Mouse (Mus musculus) telencephalon, adult 2 months (tissue): Measurements from ENCODE around the gene Lnpep.

ENCODE experiments used
- DNase-seq: peaks from one replicate; pipeline ENCODE4 v3.0.0-alpha.2; 2011; ENCODE audit warnings: low read depth, low spot score

Gene Lnpep

GRCm38 (mm10) chr17:17609523-17609922 lies 15.3 kb downstream of the Lnpep start:
- DNase-seq = no peak

- no peak for DNase-seq
Measured at GRCm38 (mm10) chr17:17608416-17608988, 16.3 kb downstream of the Lnpep start.

GRCm38 (mm10) chr17:17604554-17604953 lies 20.3 kb downstream of the Lnpep start:
- DNase-seq = no peak

- DNase-seq = no peak
Measured at GRCm38 (mm10) chr17:17603609-17604008, 21.2 kb downstream of the Lnpep start.

- no peak for DNase-seq
Measured at GRCm38 (mm10) chr17:17602786-17603185, 22.1 kb downstream of the Lnpep start.

- no peak for DNase-seq
Measured at GRCm38 (mm10) chr17:17602330-17602729, 22.5 kb downstream of the Lnpep start.

GRCm38 (mm10) chr17:17600804-17601252 lies 24.0 kb downstream of the Lnpep start:
- peak; percentile 42 for DNase-seq

- DNase-seq = no peak
Measured at GRCm38 (mm10) chr17:17600001-17600400, 24.8 kb downstream of the Lnpep start.

- DNase-seq = no peak
Measured at GRCm38 (mm10) chr17:17598355-17598754, 26.5 kb downstream of the Lnpep start.

- peak; percentile 49 for DNase-seq
Measured at GRCm38 (mm10) chr17:17592926-17593325, 31.9 kb downstream of the Lnpep start.

GRCm38 (mm10) chr17:17587333-17588047 lies 37.4 kb downstream of the Lnpep start:
- no peak for DNase-seq

- DNase-seq = no peak
Measured at GRCm38 (mm10) chr17:17585115-17585514, 39.7 kb downstream of the Lnpep start.

- DNase-seq = no peak
Measured at GRCm38 (mm10) chr17:17583896-17584295, 41.0 kb downstream of the Lnpep start.

GRCm38 (mm10) chr17:17581234-17581633 lies 43.6 kb downstream of the Lnpep start:
- DNase-seq = no peak

- DNase-seq = no peak
Measured at GRCm38 (mm10) chr17:17576399-17576798, 48.5 kb downstream of the Lnpep start.

- peak; percentile 29 for DNase-seq
Measured at GRCm38 (mm10) chr17:17567071-17567470, 57.8 kb downstream of the Lnpep start.

- no peak for DNase-seq
Measured at GRCm38 (mm10) chr17:17548958-17549357, 75.9 kb downstream of the Lnpep start.

GRCm38 (mm10) chr17:17531338-17531737 lies 93.5 kb downstream of the Lnpep start:
- no peak for DNase-seq

GRCm38 (mm10) chr17:17516384-17517016 lies 108.3 kb downstream of the Lnpep start:
- no peak for DNase-seq

GRCm38 (mm10) chr17:17506677-17507076 lies 118.2 kb downstream of the Lnpep start:
- DNase-seq = no peak

- DNase-seq = peak; percentile 61
Measured at GRCm38 (mm10) chr17:17499278-17499677, 125.6 kb downstream of the Lnpep start.

GRCm38 (mm10) chr17:17498848-17499247 lies 126.0 kb downstream of the Lnpep start:
- peak; percentile 34 for DNase-seq

- DNase-seq = no peak
Measured at GRCm38 (mm10) chr17:17496730-17497129, 128.1 kb downstream of the Lnpep start.
